Mouse (Mus musculus) naive thymus-derived CD4-positive, alpha-beta T cell, adult 2 months (primary cell): ENCODE results near the gene Cacnb4.
A peak's percentile ranks its signal among the peaks of the same experiment; 100 is the strongest.

ENCODE experiments used
- DNase-seq: peaks from one replicate; pipeline ENCODE4 v3.0.0-alpha.2; 2011; ENCODE audit warnings: low read depth

The Cacnb4 gene

DNA sequence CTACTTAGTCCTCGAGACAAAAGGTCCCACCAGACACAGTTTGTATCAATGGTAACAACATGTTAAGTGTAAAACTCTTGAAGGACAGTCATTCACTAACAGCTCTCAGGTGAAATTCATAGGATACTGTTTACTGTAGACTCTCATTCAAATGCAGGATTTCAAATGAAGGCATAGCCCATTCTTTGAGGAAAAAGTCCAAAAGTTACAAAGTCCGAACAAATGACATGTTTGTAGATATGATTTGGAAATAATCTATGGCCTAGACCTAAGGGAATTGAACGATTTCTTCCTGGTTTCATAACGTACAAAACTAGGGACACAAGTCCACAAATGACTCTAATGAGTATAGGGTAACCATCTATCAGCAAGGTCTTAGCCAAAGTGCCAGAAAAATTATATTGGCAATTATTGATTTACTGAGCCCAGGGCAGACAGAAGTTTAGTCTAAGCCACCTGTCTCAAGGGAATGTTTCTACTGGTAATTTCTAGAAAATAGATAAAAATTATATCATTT is 206.5 kb downstream of the Cacnb4 start:
- no peak for DNase-seq

DNA sequence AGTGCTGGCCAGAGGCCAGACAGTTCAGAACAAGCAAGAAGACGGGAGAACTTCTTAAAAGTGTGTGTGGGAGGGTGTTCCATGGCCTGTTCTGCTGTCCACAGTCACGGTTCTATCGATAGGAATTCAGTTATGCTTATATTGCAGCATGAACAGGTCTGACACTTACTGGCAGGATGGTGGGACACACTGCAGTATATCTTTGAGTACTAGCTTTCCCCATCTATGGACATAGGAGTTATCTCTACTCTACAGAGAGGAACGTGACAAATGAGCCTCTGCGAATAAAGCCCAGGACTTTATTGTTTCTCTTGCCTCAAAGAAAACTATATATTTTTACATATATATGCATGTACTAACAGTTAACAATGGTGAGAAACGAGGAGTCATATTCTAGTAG is 209.0 kb downstream of the Cacnb4 start:
- DNase-seq = no peak

DNA sequence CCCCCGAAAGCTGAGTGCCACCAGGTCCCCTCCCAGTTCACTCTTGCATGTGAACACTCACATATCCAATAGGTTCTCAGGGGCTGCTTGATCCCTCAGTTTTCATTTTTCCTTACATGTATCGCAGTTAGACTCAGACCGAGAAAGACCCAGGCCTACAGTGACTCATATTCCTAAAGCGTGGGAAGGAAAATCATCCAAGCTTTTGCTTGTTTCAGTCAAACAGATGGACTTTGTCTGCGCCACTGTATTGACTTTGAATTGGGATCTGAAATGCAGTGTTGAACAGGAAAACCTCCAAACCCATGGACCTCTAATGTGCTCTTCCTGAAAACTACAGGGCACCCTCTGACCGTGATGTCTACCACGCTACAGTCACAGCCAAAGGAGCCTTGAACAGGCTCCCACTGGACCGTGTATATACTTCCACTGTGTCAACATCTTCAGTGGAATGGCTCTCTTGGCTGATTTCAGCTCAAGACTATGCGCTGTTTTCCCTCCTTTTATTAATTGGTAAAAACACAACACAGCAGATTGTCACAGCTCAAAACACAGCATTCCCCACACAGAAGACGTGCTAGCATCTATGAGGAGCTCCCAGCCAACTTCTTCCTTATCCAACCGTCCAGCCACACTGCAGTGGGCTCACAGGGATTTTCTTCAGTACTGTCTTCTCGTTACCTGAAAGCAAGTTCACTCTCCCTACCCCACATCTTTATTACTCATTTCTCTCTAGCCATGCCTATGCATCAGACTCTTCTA is 215.2 kb downstream of the Cacnb4 start:
- DNase-seq = no peak

DNA sequence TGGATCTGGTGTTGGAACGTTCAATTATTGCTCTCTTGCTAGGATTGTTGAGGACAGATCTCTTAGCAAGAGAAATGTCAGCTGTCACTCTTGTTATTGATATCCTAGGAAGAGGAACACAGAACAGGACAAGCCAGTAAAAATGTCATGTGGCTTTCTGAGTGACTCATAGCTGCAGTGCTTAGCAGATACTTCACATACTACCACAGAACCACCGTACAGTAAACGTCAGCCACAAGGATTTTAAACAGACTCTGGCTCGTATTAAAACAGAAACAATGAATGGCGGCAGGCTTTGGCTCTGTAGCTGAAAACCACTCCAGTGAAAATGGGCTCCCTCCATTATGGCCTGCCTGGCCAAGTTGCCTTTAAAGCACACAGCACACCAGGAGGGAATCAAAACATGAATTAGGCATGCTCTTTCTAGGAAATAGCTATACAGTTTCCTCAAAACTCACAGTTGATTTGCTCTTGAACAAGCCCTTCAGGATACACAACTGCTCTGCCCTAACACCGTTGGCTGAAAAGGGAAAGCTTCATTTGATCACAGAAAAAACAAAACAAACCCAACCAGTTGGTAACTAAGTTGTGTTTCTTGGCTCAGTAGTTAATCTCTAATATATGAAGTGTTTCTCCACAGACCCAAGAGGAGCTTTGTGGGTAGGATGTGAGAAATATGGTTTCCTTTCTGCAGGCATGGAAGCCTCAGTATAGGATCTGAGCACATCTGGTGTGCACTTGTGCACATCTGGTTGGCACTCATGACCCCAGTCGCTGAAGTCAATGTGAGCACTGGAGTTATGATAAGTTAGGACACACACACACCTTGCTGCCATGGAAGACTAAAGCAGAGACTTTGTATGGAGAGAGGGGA is 220.8 kb downstream of the Cacnb4 start:
- no peak for DNase-seq

DNA sequence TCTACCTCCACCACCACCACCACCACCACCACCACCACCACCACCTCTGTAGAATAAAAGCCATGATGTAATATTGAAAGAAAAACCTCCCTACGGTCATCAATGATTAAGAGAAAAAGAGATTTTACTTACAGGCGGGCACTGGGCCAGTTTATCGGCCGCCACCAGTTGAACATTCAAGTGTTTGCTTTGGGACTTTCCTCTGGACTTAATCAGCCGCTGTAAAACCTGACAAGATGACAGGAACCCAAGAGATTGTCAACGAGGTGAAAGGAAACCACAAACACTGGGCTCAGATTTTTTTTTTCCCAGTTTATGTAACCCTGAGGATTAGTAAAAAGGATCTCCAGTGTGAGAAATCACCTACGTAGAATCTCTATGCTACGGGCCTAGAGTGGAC is 226.8 kb downstream of the Cacnb4 start:
- DNase-seq = no peak

DNA sequence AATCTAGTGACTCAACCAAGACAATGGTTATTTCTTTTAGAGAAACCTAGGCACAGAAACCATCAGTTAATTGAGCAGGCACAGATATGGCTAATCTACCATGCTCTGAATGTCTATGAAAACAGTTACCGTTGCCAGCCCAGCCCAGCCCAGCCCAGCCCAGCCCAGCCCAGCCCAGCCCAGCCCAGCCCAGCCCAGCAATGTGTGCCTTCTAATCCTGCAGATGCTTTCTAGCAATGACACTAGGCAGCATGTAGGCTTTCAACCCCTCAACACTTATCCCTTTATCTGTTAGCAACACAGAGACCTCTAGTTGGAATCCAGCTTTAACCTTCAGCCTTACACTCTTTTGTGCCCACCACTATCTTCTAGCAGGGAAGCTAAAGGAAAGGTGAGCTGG is 227.7 kb downstream of the Cacnb4 start:
- DNase-seq = no peak

DNA sequence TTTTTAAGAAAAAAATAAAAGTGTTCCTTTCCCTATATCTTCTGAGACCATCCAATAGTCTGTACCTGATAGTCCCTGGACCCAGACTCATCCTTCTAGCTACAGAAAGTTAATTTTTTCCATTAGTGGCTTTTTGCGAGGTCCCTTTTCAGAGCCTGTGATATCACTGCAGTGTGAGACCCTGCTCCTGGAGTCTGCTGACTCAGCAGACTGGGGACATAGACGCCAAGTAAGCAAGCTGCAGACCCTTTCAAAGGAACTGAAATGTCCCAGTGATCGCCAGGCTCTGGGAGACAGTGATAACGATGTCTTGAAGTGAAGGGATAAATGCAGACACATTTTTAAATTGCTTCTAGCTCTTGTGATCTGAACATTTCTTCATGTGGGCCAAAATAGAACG is 230.0 kb downstream of the Cacnb4 start:
- DNase-seq = no peak

DNA sequence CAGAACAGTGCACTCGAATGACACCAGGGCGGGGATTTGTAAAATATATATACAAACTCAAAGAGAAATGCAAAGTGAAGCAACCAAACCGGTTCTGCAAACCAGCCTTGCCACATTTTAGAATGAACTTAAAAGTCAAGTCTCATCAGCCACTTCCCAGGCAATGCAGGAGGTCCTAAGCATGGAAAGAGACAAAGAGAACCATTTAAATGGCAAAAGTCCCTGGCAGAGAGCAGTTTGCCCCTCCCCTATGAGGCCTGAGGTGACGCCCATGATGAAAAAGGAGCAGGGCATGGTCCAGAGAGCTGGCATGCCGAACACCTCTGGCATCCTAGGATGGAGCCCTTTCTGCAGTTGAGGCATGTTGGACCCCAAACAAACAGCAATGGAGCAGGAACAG is 234.5 kb downstream of the Cacnb4 start:
- DNase-seq = no peak

DNA sequence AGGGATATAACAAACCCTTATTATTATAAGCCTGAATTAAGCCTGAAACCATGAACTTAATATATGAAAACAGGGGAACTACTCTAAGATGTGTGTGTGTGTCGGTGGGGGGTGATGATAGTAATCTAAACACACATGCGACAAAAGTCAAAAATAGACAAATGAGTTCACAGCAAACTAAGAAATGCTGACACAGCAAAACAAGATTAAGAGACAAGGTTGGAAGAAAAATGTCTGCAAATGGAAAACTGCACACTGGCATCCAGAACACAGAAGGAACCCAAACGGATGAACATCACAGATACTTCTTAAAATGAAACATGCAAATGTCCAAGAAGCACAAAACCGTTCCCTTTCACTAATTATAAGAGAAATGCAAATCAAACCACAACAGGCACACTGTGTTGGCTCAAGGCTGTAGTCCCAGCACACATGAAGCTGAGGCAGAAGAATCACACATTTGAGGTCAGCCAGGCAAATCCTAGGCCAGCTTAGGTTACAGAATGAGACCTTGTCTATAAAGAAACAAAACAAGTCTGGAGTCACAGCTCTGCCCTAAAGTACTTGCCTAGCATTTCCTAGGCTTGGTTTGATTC is 236.1 kb downstream of the Cacnb4 start:
- no peak for DNase-seq

DNA sequence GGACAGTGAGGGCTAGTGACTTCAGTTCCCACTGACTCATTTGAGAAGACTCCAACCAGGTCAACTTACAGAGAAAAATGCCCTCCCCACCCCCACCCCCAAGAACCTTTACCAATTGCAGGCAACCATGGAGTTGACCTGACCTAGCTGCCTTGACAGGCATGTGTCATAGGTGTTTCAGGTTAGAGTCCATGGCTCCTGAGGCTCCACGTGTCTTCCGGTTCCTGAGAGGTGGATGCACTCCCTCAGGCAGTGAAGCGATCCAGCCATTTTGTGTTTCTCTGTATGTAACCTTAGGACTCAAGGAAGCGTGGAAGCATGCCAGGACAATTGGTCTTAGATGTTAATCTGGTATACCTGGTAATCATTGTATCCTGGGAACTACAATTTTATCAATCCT is 238.2 kb downstream of the Cacnb4 start:
- DNase-seq = no peak

DNA sequence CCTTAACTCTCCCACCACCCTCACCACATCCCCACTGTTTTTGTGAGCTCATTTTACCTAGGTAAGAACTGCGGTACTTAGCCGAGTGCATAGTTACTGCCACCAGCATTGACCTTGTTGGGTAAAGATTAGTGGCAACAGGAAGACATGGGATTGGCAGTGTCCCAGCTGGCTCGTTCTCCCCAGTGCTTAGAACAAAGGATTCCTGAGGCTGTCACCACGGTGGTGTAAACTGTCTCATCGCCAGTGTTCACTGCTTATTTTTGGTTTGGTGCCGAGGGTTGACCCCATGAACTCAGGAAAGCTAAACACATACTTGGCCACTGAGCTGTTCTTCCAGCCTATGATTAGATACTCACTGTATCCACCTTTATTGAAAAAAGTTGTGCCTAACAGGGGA is 238.6 kb downstream of the Cacnb4 start:
- no peak for DNase-seq

DNA sequence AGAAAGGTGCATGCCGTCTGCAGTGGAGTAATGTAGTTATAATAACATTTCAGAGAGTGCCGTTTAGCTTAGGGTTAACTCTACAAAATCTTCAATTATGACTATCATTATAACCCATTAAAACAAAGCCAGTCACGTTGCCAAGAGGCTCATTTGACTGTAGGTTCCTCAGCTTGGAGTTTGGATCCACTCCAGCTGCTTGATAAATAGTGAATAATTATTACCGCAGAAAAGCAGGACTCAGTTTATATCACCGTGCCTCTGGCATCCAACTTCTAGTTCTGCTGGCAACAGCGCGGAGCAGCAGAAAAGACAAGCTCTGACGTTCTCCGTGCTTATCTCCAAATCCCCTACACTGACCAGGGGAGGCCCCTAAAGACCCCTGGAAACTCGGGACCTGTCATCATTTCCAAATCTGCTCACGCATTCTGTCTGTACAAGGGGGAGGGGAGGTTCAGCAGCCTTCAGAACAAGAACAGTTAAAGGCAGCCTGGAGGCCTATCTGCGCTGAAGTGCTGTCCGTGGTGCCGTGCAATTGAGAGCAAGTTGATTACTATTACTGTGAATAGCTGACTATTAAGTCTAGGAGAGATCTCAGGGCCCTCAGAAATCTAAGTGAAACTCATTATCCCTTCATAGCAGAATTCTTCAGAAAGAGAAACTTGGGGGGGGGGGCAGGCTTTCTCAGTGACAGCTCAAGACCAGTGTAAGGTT is 240.6 kb downstream of the Cacnb4 start:
- DNase-seq = no peak

DNA sequence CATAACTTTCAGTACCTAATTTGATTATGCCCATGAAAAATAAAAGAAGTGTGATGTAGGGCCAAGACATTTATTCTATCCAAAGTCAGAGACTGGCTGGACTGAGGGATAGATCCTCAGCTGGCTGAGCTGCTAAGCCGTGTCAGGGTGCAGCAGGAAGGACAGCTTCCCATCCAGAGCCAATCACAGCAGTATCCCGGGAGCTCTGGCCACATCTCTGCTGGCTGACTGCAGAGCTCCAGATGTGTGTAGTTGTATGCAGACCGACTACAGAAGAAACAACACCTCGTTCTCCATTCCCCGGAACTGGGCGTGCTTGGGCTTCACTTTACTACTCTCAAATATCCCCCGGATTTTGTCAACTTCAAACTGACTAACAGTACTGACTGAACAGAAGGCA is 243.3 kb downstream of the Cacnb4 start:
- no peak for DNase-seq

DNA sequence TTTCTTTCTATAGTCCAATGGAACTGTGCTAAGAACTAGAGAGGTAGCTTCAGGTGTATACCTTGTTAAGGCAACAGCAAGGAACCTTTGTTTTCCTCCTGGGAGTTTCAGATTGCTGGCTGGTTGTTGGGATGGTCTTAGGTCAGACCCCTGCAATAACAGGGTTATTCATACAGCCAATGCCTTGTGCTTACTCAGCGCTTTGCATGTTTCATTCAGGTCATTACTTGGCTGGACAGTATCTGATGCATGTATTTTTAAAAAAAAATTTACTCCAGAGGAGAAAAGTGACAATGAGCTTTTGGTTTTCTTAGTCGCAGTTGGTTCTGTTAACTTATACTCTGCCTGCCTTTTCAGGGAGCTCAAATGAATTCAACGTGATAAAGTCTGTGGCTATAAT is 249.2 kb downstream of the Cacnb4 start:
- no peak for DNase-seq

DNA sequence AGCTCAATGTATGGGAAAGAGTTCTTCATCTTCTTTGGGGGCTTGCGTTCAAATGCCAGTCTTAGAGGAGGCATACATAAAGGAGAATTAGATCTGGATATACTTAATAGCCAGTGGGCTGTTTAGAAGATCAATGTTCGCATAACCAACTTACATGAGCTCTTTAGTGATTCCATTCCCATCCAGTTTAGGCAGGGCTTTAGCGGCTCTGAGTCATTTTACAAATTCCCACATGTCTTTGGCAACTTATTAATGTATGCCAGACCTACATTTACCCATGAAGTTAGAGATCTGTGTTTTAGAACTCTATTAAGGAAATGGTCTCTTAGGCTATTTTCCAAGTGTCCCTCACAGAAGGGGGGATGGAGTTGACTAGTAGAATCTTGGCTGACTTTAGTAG is 250.6 kb downstream of the Cacnb4 start:
- DNase-seq = no peak

DNA sequence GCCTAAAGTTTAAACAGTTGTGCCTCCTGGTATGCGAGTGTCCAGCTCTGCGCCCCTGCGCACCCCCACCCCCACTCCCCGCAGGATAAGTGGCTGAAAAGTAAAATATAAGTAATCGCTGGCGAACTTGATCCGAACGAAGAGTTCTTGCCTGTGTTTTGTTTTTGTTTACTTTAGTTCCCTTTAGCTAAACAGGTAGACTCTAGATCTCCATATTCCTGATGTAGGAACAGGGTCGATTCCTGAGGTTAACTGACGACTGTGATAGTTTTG is 251.2 kb downstream of the Cacnb4 start:
- DNase-seq = no peak

DNA sequence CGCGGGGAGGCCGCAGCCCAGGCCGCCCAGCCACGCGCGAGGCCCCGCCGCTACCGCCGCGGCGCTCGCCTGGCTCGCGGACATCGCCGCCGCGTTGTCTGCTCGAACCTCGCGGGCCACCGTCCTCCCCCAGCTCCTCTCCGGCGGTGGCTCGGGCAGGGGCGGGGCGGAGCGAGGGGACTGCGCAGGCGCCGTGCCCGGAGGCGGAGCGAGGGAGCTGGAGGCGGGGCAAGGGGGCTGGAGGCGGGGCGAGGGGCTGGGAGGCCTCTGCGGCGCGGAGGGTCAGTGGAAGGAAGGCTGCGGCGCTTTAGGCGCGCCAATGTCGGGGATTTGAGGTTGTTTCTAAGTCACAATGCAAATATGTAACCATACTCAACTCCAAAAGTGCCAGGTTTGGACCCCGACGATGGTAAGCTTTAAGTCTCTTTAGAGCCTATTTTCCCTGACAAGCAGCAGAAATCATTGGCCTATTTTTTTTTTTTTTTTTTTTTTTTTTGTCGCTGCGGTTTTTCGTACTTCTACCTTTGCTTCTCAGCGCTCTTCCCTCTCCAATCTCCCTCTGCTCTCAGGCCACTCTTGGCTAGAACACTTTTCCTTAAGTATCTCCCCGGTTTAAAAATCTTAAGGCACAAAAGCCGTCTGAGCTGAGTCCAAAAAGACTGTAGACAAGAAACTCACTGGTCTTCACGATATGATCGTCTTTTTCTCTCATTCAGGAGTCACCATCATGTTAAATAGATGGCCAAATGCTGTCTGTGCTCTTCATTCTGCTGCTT is 251.7 kb downstream of the Cacnb4 start, which contains the start of gene Arl5a:
Gene Arl5a (minus strand): TSS at position 155 of the 776 bp plus-strand sequence.
- peak; percentile 94 for DNase-seq

DNA sequence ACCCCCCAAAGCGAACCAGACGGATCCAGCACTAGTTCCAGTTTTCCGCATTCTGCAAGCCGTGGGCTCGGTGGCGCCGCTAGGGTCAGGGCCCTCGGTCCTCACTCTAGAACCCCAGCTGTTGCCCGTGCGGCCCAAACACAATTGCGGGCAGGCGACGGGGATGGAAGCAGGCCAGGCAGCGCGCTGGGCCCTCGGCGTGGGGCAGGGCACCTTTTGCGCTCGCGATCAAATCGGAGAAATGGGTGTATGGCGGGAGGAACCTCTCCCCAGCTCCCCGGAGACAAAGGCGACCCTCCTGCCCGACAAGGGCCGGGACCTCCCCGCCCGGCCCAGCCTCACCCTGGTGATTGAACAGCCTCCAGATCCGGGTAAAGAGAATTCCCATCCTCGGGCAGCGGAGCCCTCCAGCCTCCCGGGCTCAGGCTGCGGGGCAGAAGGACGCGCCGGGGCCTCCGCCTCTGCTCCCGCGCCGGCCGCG is 252.3 kb downstream of the Cacnb4 start:
- DNase-seq = peak; percentile 66

DNA sequence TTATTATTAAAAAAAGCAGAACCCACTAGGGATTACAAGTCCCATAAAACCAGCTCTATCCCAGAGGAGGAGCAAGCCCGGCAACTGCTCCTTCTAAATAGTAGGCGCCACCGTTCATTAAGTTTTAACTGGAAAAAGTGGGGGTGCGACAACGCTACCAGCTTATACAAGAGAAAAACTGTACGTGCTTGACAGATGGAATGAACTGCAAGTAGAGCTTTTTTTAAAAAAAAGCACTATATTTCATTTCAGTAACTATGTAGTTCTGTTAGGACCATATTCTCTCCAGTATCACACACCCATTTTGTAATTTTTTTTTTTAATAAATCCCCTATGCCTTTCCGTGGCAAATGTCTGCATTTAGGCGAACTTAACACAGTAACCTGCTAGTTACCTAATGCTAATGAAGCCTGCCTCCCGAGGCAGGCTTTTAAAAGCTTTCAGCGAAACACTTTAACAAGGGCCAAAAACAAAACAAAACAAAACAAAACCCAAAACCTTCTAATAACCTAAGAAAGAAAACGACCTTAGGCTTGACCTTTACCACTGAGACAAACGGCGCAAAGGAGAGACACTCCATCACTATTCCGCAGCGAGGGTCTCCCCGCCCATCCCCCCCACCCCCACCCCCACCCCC is 252.9 kb downstream of the Cacnb4 start:
- DNase-seq = peak; percentile 22

DNA sequence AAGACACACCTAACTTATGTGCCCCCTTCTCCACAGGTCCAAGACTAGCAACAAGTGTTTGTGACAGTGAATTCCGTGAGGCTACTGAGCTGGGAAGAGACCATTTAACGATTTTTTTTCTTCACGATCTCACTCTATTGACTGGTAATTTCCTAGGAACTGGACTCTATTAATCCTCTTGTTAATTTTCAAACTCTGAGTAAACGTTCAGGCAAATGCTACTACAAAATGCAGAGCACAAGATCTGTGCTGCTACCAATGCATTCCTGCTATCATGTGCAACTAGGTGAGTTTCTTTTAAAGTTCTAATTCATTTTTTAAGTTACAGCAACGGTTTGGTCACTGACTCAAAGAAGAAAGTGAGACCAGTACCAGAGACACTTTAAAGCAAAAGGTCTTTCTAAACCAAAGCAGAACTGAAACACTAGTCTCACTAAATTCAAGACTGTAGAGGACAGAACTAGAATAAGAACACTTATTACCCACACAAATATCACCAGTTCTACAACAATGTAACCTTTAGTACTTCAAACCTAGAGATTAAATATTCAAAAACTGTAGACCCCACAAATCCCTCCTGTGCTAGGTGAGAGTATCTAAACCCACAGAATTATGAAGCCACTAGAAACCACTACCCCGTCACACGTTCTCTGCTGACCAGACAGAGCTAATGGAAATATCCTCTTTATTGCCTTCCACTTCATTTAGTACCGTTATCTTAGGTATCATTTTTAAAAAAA is 253.6 kb downstream of the Cacnb4 start:
- no peak for DNase-seq
